Mouse (Mus musculus) CH12.LX (cell line): ENCODE results near the gene Iqsec3.

ENCODE experiments used
- CTCF ChIP-seq, 2 experiments: IDR thresholded peaks in 1 of 2; conservative IDR thresholded peaks in 1 of 2; 2 replicates each; pipeline ENCODE4 v1.5.1; 2011 to 2012; ENCODE audit warnings: low read depth in 2 of 2, low read length in 2 of 2, improper control_type of control experiment in 1 of 2, inconsistent platforms in 1 of 2, mild to moderate bottlenecking in 1 of 2, moderate library complexity in 1 of 2
- EP300 ChIP-seq: IDR thresholded peaks from 2 replicates; pipeline ENCODE4 v1.6.1; 2011; ENCODE audit warnings: low read length, improper control_type of control experiment
- MAX ChIP-seq: IDR thresholded peaks from 2 replicates; pipeline ENCODE4 v1.6.1; 2011; ENCODE audit warnings: low read length, improper control_type of control experiment
- MAZ ChIP-seq: IDR thresholded peaks from 2 replicates; pipeline ENCODE4 v1.6.1; 2012; ENCODE audit warnings: low read depth, mild to moderate bottlenecking, inconsistent platforms, low read length, improper control_type of control experiment, moderate library complexity
- POLR2A ChIP-seq: IDR thresholded peaks from 2 replicates; pipeline ENCODE4 v1.6.1; 2011; ENCODE audit warnings: low read depth, mild to moderate bottlenecking, improper control_type of control experiment, low read length
- POLR2AphosphoS2 ChIP-seq: IDR thresholded peaks from 2 replicates; pipeline ENCODE4 v1.6.1; 2011; ENCODE audit warnings: low read depth, low read length, improper control_type of control experiment
- RCOR1 ChIP-seq: conservative IDR thresholded peaks from 2 replicates; pipeline ENCODE4 v1.6.1; 2012; ENCODE audit warnings: low read depth, mild to moderate bottlenecking, inconsistent platforms, low read length, improper control_type of control experiment
- SIN3A ChIP-seq: IDR thresholded peaks from 2 replicates; pipeline ENCODE4 v1.6.1; 2012; ENCODE audit warnings: low read length, improper control_type of control experiment, inconsistent platforms
- SMC3 ChIP-seq: IDR thresholded peaks from 2 replicates; pipeline ENCODE4 v1.6.1; 2011; ENCODE audit warnings: low read depth, low read length, improper control_type of control experiment

DNA sequence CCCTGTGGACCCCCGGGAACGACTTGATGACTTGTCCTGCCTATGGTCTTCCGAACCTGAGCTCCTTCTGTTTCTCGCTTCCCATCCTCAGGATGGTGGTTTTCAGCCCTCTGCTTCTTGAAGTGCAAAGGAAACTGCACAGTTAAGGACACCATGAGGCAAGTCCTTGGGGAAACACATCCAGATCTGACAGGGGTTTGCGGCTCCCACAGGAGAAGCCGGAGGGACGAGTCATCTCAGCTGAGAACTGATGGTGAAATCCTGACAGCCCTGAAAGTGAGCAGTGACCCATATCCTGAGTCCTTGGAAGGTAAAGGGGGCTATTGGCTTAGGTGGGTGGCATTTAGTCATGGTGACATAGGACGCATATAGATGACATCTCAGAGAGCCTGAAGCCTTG is 92.9 kb downstream of the Iqsec3 start:
- TF ChIP-seq POLR2AphosphoS2 (no peak), CTCF (conservative IDR thresholded peaks at IDR 0.05 in 1 of 2, IDR thresholded peaks at IDR 0.05 in 1 of 2; ENCODE audit: low read depth in 2 of 2, low read length in 2 of 2) (no peak), MAX (no peak), SIN3A (no peak), POLR2A (no peak), RCOR1 (no peak), SMC3 (no peak), MAZ (no peak), EP300 (no peak)
